Mouse (Mus musculus): Measurements from ENCODE around the gene Grm4. TPM values are rescaled to one million over a fixed set of nuclear protein-coding genes. Genes with fewer than 3 reads are reported as not detected.
"Not testable (repeated sequence)": the region's sequence is repeated elsewhere in the genome, so short reads cannot be mapped to it uniquely, and the experiment has no call there.

The Grm4 gene
- polyA plus RNA-seq, 1 experiment from 2014 or later, result 10.1 TPM

- 0 out of 2 replicates have a peak, but pooled peaks have one; percentile 20 for ATAC-seq (ENCODE audit: low FRiP score, low TSS enrichment)
- H3K4me3 ChIP-seq (replicated peaks; ENCODE audit: low read depth, low read length), result no peak overlapping the region
- H3K9me3 ChIP-seq (ENCODE audit: control insufficient read depth, low read length), result no peaks in the 10 kb centered on the region
- H3K27ac ChIP-seq (replicated peaks; ENCODE audit: low read depth, low read length), result no peak overlapping the region
- peaks cover 20% of the 10 kb centered on the region for H3K4me1 ChIP-seq (ENCODE audit: control insufficient read depth, insufficient read depth, low read length)
- 37% methylated on average over 17 of the region's 17 CpGs for WGBS
- no peak for DNase-seq
- H3K4me2 ChIP-seq (ENCODE audit: low read length), result no peak overlapping the region
- no peaks in the 10 kb centered on the region for H3K27me3 ChIP-seq (ENCODE audit: control insufficient read depth, insufficient read depth, low read length)
- no peak overlapping the region for H3K9ac ChIP-seq (replicated peaks; ENCODE audit: low read length)
- H3K36me3 ChIP-seq (ENCODE audit: control insufficient read depth, insufficient read depth, low read length), result no peaks in the 10 kb centered on the region
Measured at GRCm38 (mm10) chr17:27385513-27386261, 135.5 kb downstream of the Grm4 start.

GRCm38 (mm10) chr17:27382916-27383315 is 138.3 kb downstream of the Grm4 start:
- ATAC-seq (ENCODE audit: low FRiP score, low TSS enrichment) (no peak), DNase-seq (no peak)
- no peak overlapping the region for H3K27ac ChIP-seq (replicated peaks; ENCODE audit: low read depth, low read length)
- no peaks in the 10 kb centered on the region for H3K9me3 ChIP-seq (ENCODE audit: control insufficient read depth, low read length)
- no peaks in the 10 kb centered on the region for H3K36me3 ChIP-seq (ENCODE audit: control insufficient read depth, insufficient read depth, low read length)
- H3K4me1 ChIP-seq (ENCODE audit: control insufficient read depth, insufficient read depth, low read length), result peaks cover 8% of the 10 kb centered on the region
- no peaks in the 10 kb centered on the region for H3K27me3 ChIP-seq (ENCODE audit: control insufficient read depth, insufficient read depth, low read length)
- H3K4me2 ChIP-seq (ENCODE audit: low read length), result no peak overlapping the region
- no peak overlapping the region for H3K9ac ChIP-seq (replicated peaks; ENCODE audit: low read length)
- WGBS, result 88% methylated on average over 11 of the region's 11 CpGs
- no peak overlapping the region for H3K4me3 ChIP-seq (replicated peaks; ENCODE audit: low read depth, low read length)

- not testable (repeated sequence) for DNase-seq; H3K27ac ChIP-seq (replicated peaks; ENCODE audit: low read depth, low read length); H3K36me3 ChIP-seq (ENCODE audit: control insufficient read depth, insufficient read depth, low read length); H3K4me1 ChIP-seq (ENCODE audit: control insufficient read depth, insufficient read depth, low read length); H3K4me2 ChIP-seq (ENCODE audit: low read length); H3K27me3 ChIP-seq (ENCODE audit: control insufficient read depth, insufficient read depth, low read length); H3K4me3 ChIP-seq (replicated peaks; ENCODE audit: low read depth, low read length); ATAC-seq (ENCODE audit: low FRiP score, low TSS enrichment); H3K9me3 ChIP-seq (ENCODE audit: control insufficient read depth, low read length); H3K9ac ChIP-seq (replicated peaks; ENCODE audit: low read length)
- WGBS, result 67% methylated on average over 9 of the region's 9 CpGs
Measured at GRCm38 (mm10) chr17:27380911-27381459, 140.2 kb downstream of the Grm4 start.

- Histone ChIP-seq H3K9me3 (ENCODE audit: control insufficient read depth, low read length) (no peaks in the 10 kb centered on the region), H3K4me1 (ENCODE audit: control insufficient read depth, insufficient read depth, low read length) (no peaks in the 10 kb centered on the region), H3K4me2 (ENCODE audit: low read length) (no peak overlapping the region), H3K27me3 (ENCODE audit: control insufficient read depth, insufficient read depth, low read length) (no peaks in the 10 kb centered on the region), H3K27ac (replicated peaks; ENCODE audit: low read depth, low read length) (no peak overlapping the region; the same call in 1 of the 2 replicates), H3K4me3 (replicated peaks; ENCODE audit: low read depth, low read length) (no peak overlapping the region), H3K36me3 (ENCODE audit: control insufficient read depth, insufficient read depth, low read length) (no peaks in the 10 kb centered on the region), H3K9ac (replicated peaks; ENCODE audit: low read length) (no peak overlapping the region)
- ATAC-seq (ENCODE audit: low FRiP score, low TSS enrichment) (no peak), DNase-seq (no peak)
- WGBS, result 45% methylated on average over 3 of the region's 3 CpGs
Measured at GRCm38 (mm10) chr17:27378977-27379376, 142.2 kb downstream of the Grm4 start.

GRCm38 (mm10) chr17:27377151-27377550 is 144.1 kb downstream of the Grm4 start:
- Histone ChIP-seq H3K9ac (replicated peaks; ENCODE audit: low read length) (no peak overlapping the region), H3K9me3 (ENCODE audit: control insufficient read depth, low read length) (no peaks in the 10 kb centered on the region), H3K4me3 (replicated peaks; ENCODE audit: low read depth, low read length) (no peak overlapping the region), H3K36me3 (ENCODE audit: control insufficient read depth, insufficient read depth, low read length) (no peaks in the 10 kb centered on the region), H3K4me1 (ENCODE audit: control insufficient read depth, insufficient read depth, low read length) (0 out of 2 replicates have a peak, but pooled peaks cover 8% of the 10 kb centered on the region), H3K27ac (replicated peaks; ENCODE audit: low read depth, low read length) (no peak overlapping the region), H3K4me2 (ENCODE audit: low read length) (no peak overlapping the region), H3K27me3 (ENCODE audit: control insufficient read depth, insufficient read depth, low read length) (no peaks in the 10 kb centered on the region)
- WGBS, result 100% methylated on average over 1 of the region's 1 CpGs
- DNase-seq (no peak), ATAC-seq (ENCODE audit: low FRiP score, low TSS enrichment) (no peak)

- ATAC-seq (ENCODE audit: low FRiP score, low TSS enrichment) (no peak), DNase-seq (no peak)
- Histone ChIP-seq H3K27ac (replicated peaks; ENCODE audit: low read depth, low read length) (no peak overlapping the region), H3K9me3 (ENCODE audit: control insufficient read depth, low read length) (no peaks in the 10 kb centered on the region), H3K4me3 (replicated peaks; ENCODE audit: low read depth, low read length) (no peak overlapping the region), H3K9ac (replicated peaks; ENCODE audit: low read length) (no peak overlapping the region), H3K36me3 (ENCODE audit: control insufficient read depth, insufficient read depth, low read length) (no peaks in the 10 kb centered on the region), H3K27me3 (ENCODE audit: control insufficient read depth, insufficient read depth, low read length) (no peaks in the 10 kb centered on the region), H3K4me1 (ENCODE audit: control insufficient read depth, insufficient read depth, low read length) (0 out of 2 replicates have a peak, but pooled peaks cover 8% of the 10 kb centered on the region), H3K4me2 (ENCODE audit: low read length) (no peak overlapping the region)
- WGBS, result 81% methylated on average over 5 of the region's 5 CpGs
Measured at GRCm38 (mm10) chr17:27375551-27375950, 145.7 kb downstream of the Grm4 start.

Other genes starting within 250 kb of the Grm4 start
- gene Hmga1, start 35.1 kb upstream of the Grm4 start, polyA plus RNA-seq (2014; fragmentation: Nextera tagmentation; extraction: Ambion mirVana), result 134 and 143 TPM in 2 replicates
- gene AI413582, start 44.4 kb upstream of the Grm4 start, polyA plus RNA-seq (2014; fragmentation: Nextera tagmentation; extraction: Ambion mirVana), result 51.9 and 74.5 TPM in 2 replicates
- gene Nudt3, start 102.1 kb upstream of the Grm4 start, polyA plus RNA-seq (2014; fragmentation: Nextera tagmentation; extraction: Ambion mirVana), result 117 and 224 TPM in 2 replicates
- gene RPS10-NUDT3, start 113.8 kb upstream of the Grm4 start, polyA plus RNA-seq (2014; fragmentation: Nextera tagmentation; extraction: Ambion mirVana), result not detected in 2 replicates
- 563 and 615 TPM in 2 replicates for gene Rps10, start 115.3 kb upstream of the Grm4 start, polyA plus RNA-seq (2014; fragmentation: Nextera tagmentation; extraction: Ambion mirVana)
- gene Pacsin1, start 134.1 kb upstream of the Grm4 start, polyA plus RNA-seq (2014; fragmentation: Nextera tagmentation; extraction: Ambion mirVana), result 33.0 and 42.1 TPM in 2 replicates
- 1.5 and 2.7 TPM in 2 replicates for gene Spdef, start 207.6 kb upstream of the Grm4 start, polyA plus RNA-seq (2014; fragmentation: Nextera tagmentation; extraction: Ambion mirVana)